Mouse (Mus musculus): ENCODE measurements around the gene Neu2.

- TF ChIP-seq CTCF (IDR thresholded peaks at IDR 0.05; ENCODE audit: low read depth, low read length) (no peak), GATA1 (IDR thresholded peaks at IDR 0.05; ENCODE audit: borderline replicate concordance, low read length) (no peak)
Measured at GRCm38 (mm10) chr1:87625254-87626025, 115.8 kb downstream of the Neu2 start.
